Mouse (Mus musculus): ENCODE results near the gene 2610301B20Rik. TPM values are rescaled to one million over a fixed set of nuclear protein-coding genes. Genes with fewer than 3 reads are reported as not detected.

The 2610301B20Rik gene
- polyA plus RNA-seq, 1 experiment from 2014 or later = 42.8 TPM

GRCm38 (mm10) chr4:10912611-10913301 is 38.5 kb downstream of the 2610301B20Rik start:
- Histone ChIP-seq H3K36me3 (no peaks in the 10 kb centered on the region), H3K27ac (no peak overlapping the region), H3K4me1 (no peaks in the 10 kb centered on the region), H3K4me2 (replicated peaks) (no peak overlapping the region), H3K9ac (no peak overlapping the region), H3K4me3 (no peak overlapping the region), H3K9me3 (no peaks in the 10 kb centered on the region), H3K27me3 (replicated peaks) (0 out of 2 replicates have a peak, but pooled peaks cover 3% of the 10 kb centered on the region)
- peak; percentile 91 for ATAC-seq (ENCODE audit: low FRiP score, low read depth)
- 32% methylated on average over 7 of the region's 7 CpGs for WGBS

- no peaks in the 10 kb centered on the region for H3K4me1 ChIP-seq
- no peaks in the 10 kb centered on the region for H3K36me3 ChIP-seq
- no peaks in the 10 kb centered on the region for H3K9me3 ChIP-seq
- no peak overlapping the region for H3K4me3 ChIP-seq
- H3K4me2 ChIP-seq (replicated peaks) = no peak overlapping the region
- 84% methylated on average over 3 of the region's 3 CpGs for whole genome bisulfite sequencing
- H3K27ac ChIP-seq = no peak overlapping the region
- no peak overlapping the region for H3K9ac ChIP-seq
- 0 out of 2 replicates have a peak, but pooled peaks cover 3% of the 10 kb centered on the region for H3K27me3 ChIP-seq (replicated peaks)
- ATAC-seq (ENCODE audit: low FRiP score, low read depth) = 0 out of 2 replicates have a peak, but pooled peaks have one; percentile 11
Measured at GRCm38 (mm10) chr4:10913409-10913808, 39.1 kb downstream of the 2610301B20Rik start.

- Histone ChIP-seq H3K9me3 (no peaks in the 10 kb centered on the region), H3K4me1 (no peaks in the 10 kb centered on the region), H3K9ac (no peak overlapping the region), H3K4me3 (no peak overlapping the region), H3K27me3 (replicated peaks) (0 out of 2 replicates have a peak, but pooled peaks cover 3% of the 10 kb centered on the region), H3K27ac (no peak overlapping the region), H3K4me2 (replicated peaks) (no peak overlapping the region), H3K36me3 (no peaks in the 10 kb centered on the region)
- no peak for ATAC-seq (ENCODE audit: low FRiP score, low read depth)
- 82% methylated on average over 2 of the region's 2 CpGs for WGBS
Measured at GRCm38 (mm10) chr4:10914766-10915165, 40.5 kb downstream of the 2610301B20Rik start.

- Histone ChIP-seq H3K36me3 (no peaks in the 10 kb centered on the region), H3K4me1 (no peaks in the 10 kb centered on the region), H3K4me2 (replicated peaks) (no peak overlapping the region), H3K27ac (no peak overlapping the region), H3K9ac (no peak overlapping the region), H3K9me3 (no peaks in the 10 kb centered on the region), H3K4me3 (no peak overlapping the region), H3K27me3 (replicated peaks) (0 out of 2 replicates have a peak, but pooled peaks cover 3% of the 10 kb centered on the region)
- 89% methylated on average over 3 of the region's 3 CpGs for WGBS
- no peak for ATAC-seq (ENCODE audit: low FRiP score, low read depth)
Measured at GRCm38 (mm10) chr4:10915271-10915670, 41.0 kb downstream of the 2610301B20Rik start.

- 87% methylated on average over 8 of the region's 8 CpGs for WGBS
- 0 out of 2 replicates have a peak, but pooled peaks cover 3% of the 10 kb centered on the region for H3K27me3 ChIP-seq (replicated peaks)
- H3K4me3 ChIP-seq = no peak overlapping the region
- H3K4me1 ChIP-seq = no peaks in the 10 kb centered on the region
- no peaks in the 10 kb centered on the region for H3K36me3 ChIP-seq
- H3K4me2 ChIP-seq (replicated peaks) = no peak overlapping the region
- no peaks in the 10 kb centered on the region for H3K9me3 ChIP-seq
- H3K27ac ChIP-seq = no peak overlapping the region
- H3K9ac ChIP-seq = no peak overlapping the region
- ATAC-seq (ENCODE audit: low FRiP score, low read depth) = no peak
Measured at GRCm38 (mm10) chr4:10918402-10918801, 44.1 kb downstream of the 2610301B20Rik start.

GRCm38 (mm10) chr4:10919097-10919496 is 44.8 kb downstream of the 2610301B20Rik start:
- Histone ChIP-seq H3K9me3 (no peaks in the 10 kb centered on the region), H3K4me1 (no peaks in the 10 kb centered on the region), H3K4me3 (no peak overlapping the region), H3K36me3 (no peaks in the 10 kb centered on the region), H3K27ac (no peak overlapping the region), H3K9ac (no peak overlapping the region), H3K4me2 (replicated peaks) (no peak overlapping the region), H3K27me3 (replicated peaks) (no peaks in the 10 kb centered on the region)
- 78% methylated on average over 5 of the region's 5 CpGs for WGBS
- no peak for ATAC-seq (ENCODE audit: low FRiP score, low read depth)

- Histone ChIP-seq H3K4me3 (no peak overlapping the region), H3K4me2 (replicated peaks) (no peak overlapping the region), H3K9me3 (no peaks in the 10 kb centered on the region), H3K9ac (no peak overlapping the region), H3K4me1 (no peaks in the 10 kb centered on the region), H3K27ac (no peak overlapping the region), H3K36me3 (no peaks in the 10 kb centered on the region), H3K27me3 (replicated peaks) (no peaks in the 10 kb centered on the region)
- ATAC-seq (ENCODE audit: low FRiP score, low read depth) = no peak
- 91% methylated on average over 3 of the region's 3 CpGs for WGBS
Measured at GRCm38 (mm10) chr4:10919530-10919929, 45.2 kb downstream of the 2610301B20Rik start.

- WGBS = 88% methylated on average over 6 of the region's 6 CpGs
- ATAC-seq (ENCODE audit: low FRiP score, low read depth) = no peak
- no peak overlapping the region for H3K27ac ChIP-seq
- no peak overlapping the region for H3K4me3 ChIP-seq
- no peaks in the 10 kb centered on the region for H3K27me3 ChIP-seq (replicated peaks)
- no peak overlapping the region for H3K4me2 ChIP-seq (replicated peaks)
- H3K4me1 ChIP-seq = no peaks in the 10 kb centered on the region
- H3K36me3 ChIP-seq = no peaks in the 10 kb centered on the region
- no peaks in the 10 kb centered on the region for H3K9me3 ChIP-seq
- H3K9ac ChIP-seq = no peak overlapping the region
Measured at GRCm38 (mm10) chr4:10919987-10920386, 45.7 kb downstream of the 2610301B20Rik start.

GRCm38 (mm10) chr4:10920622-10921021 is 46.3 kb downstream of the 2610301B20Rik start:
- 92% methylated on average over 6 of the region's 6 CpGs for WGBS
- Histone ChIP-seq H3K4me2 (replicated peaks) (no peak overlapping the region), H3K36me3 (no peaks in the 10 kb centered on the region), H3K9me3 (no peaks in the 10 kb centered on the region), H3K9ac (no peak overlapping the region), H3K27me3 (replicated peaks) (no peaks in the 10 kb centered on the region), H3K4me3 (no peak overlapping the region), H3K4me1 (no peaks in the 10 kb centered on the region), H3K27ac (no peak overlapping the region)
- ATAC-seq (ENCODE audit: low FRiP score, low read depth) = no peak

- H3K4me3 ChIP-seq = no peak overlapping the region
- H3K27me3 ChIP-seq (replicated peaks) = no peaks in the 10 kb centered on the region
- H3K27ac ChIP-seq = no peak overlapping the region
- H3K4me1 ChIP-seq = no peaks in the 10 kb centered on the region
- H3K9ac ChIP-seq = no peak overlapping the region
- H3K9me3 ChIP-seq = no peaks in the 10 kb centered on the region
- 76% methylated on average over 6 of the region's 6 CpGs for WGBS
- H3K4me2 ChIP-seq (replicated peaks) = no peak overlapping the region
- H3K36me3 ChIP-seq = no peaks in the 10 kb centered on the region
- no peak for ATAC-seq (ENCODE audit: low FRiP score, low read depth)
Measured at GRCm38 (mm10) chr4:10923180-10923579, 48.9 kb downstream of the 2610301B20Rik start.

- H3K27me3 ChIP-seq (replicated peaks) = no peaks in the 10 kb centered on the region
- WGBS = 65% methylated on average over 2 of the region's 2 CpGs
- no peaks in the 10 kb centered on the region for H3K9me3 ChIP-seq
- no peak overlapping the region for H3K4me3 ChIP-seq
- ATAC-seq (ENCODE audit: low FRiP score, low read depth) = no peak
- no peak overlapping the region for H3K27ac ChIP-seq
- H3K4me1 ChIP-seq = no peaks in the 10 kb centered on the region
- no peak overlapping the region for H3K9ac ChIP-seq
- no peak overlapping the region for H3K4me2 ChIP-seq (replicated peaks)
- no peaks in the 10 kb centered on the region for H3K36me3 ChIP-seq
Measured at GRCm38 (mm10) chr4:10924140-10924539, 49.8 kb downstream of the 2610301B20Rik start.

GRCm38 (mm10) chr4:10924541-10924940 is 50.2 kb downstream of the 2610301B20Rik start:
- Histone ChIP-seq H3K27me3 (replicated peaks) (no peaks in the 10 kb centered on the region), H3K9me3 (no peaks in the 10 kb centered on the region), H3K4me3 (no peak overlapping the region), H3K4me2 (replicated peaks) (no peak overlapping the region), H3K36me3 (no peaks in the 10 kb centered on the region), H3K27ac (no peak overlapping the region), H3K9ac (no peak overlapping the region), H3K4me1 (no peaks in the 10 kb centered on the region)
- ATAC-seq (ENCODE audit: low FRiP score, low read depth) = no peak
- WGBS = 92% methylated on average over 5 of the region's 5 CpGs

- Histone ChIP-seq H3K36me3 (no peaks in the 10 kb centered on the region), H3K4me1 (no peaks in the 10 kb centered on the region), H3K9ac (no peak overlapping the region), H3K9me3 (no peaks in the 10 kb centered on the region), H3K27ac (no peak overlapping the region), H3K27me3 (replicated peaks) (no peaks in the 10 kb centered on the region), H3K4me3 (no peak overlapping the region), H3K4me2 (replicated peaks) (no peak overlapping the region)
- ATAC-seq (ENCODE audit: low FRiP score, low read depth) = no peak
- WGBS = 89% methylated on average over 4 of the region's 4 CpGs
Measured at GRCm38 (mm10) chr4:10926416-10926815, 52.1 kb downstream of the 2610301B20Rik start.

All from neural tube, embryonic 12.5 days (tissue).